Mouse (Mus musculus) heart, adult 2 months (tissue): ENCODE results near the gene Hormad1.

Source experiments
- CTCF ChIP-seq: fragments of 200-600 bp; IDR thresholded peaks from 2 replicates; pipeline ENCODE4 v1.8.1; 2022; ENCODE audit warnings: antibody characterized with exemption, mild to moderate bottlenecking, moderate library complexity
- POLR2A ChIP-seq: fragments of 200-500 bp; IDR thresholded peaks from 2 replicates; pipeline ENCODE4 v1.6.1; 2011; ENCODE audit warnings: mild to moderate bottlenecking, low read depth, low read length, control low read depth; ENCODE audit not compliant: insufficient read depth

DNA sequence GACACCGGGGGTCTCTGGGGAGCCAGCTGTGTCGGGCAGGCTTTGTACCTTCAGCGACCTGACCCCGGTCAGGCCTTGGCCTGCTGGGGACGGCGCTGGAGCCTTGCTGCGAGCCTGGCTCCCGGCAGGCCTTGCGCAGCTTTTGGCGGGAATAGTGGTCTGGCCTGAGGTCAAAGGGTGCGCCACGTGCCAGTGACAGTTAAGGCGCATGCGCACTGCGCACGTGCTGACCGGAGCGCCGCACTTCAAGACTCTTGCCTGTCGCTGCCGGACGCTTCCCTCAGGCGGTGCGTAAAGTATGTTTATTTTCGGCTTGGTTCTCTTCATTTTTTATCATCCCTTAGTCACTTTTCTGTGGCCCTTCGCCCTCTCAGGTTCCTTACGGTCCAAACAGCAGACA lies at the start of gene Hormad1:
- no peak for TF ChIP-seq POLR2A
- no peak for TF ChIP-seq CTCF
